20 mouse cellular contexts compared by ENCODE assay signal in genomic region chr2:41672131-41672530, GRCm38 (mm10).
A peak's percentile ranks its signal among the peaks of the same experiment; 100 is the strongest.
DNase-seq lines count a peak whose midpoint lies in the region; ATAC-seq lines count a peak whose summit lies in the region.
"Had no signal": no experiment of that assay in that cellular context is flagged by ENCODE, and none has a peak within 500 bp of the region (broad histone marks: within the 10 kb centered on the region; RNA-seq: fewer than 3 reads in every experiment).

No protein-coding gene starts in this region.

- DNase-seq in cerebellum, adult 18-20 months = peak; percentile 17 to 32
- DNase-seq in cerebellum, postnatal 4 days (ENCODE audit: low spot score in 2 of 2) = no peak
- no peak for DNase-seq in midbrain, embryonic 14.5 days
- peak; percentile 30 to 54 for DNase-seq in cerebellum, postnatal 14 days
- DNase-seq in frontal cortex, postnatal 25 days (ENCODE audit: low spot score in 2 of 2) = no peak
- DNase-seq in kidney, adult 9 months = no peak
- DNase-seq: adrenal gland, postnatal 14 days; gastrocnemius, postnatal 10 days; heart, adult 2 months; heart, postnatal 36 days; kidney, adult 11 months had no signal

- no peak overlapping the region for H3K27ac ChIP-seq in midbrain, embryonic 14.5 days (replicated peaks; ENCODE audit: low read depth, low read length)
- H3K27ac ChIP-seq in midbrain, embryonic 15.5 days = no peak overlapping the region
- H3K27ac ChIP-seq: embryonic facial prominence, embryonic 13.5 days; heart, adult 2 months; hindbrain, embryonic 13.5 days; hindbrain, postnatal 0 days had no signal

- no peaks in the 10 kb centered on the region for H3K36me3 ChIP-seq in midbrain, embryonic 14.5 days (ENCODE audit: control insufficient read depth, insufficient read depth, low read length)
- H3K36me3 ChIP-seq in midbrain, embryonic 15.5 days (replicated peaks) = no peaks in the 10 kb centered on the region
- H3K36me3 ChIP-seq: embryonic facial prominence, embryonic 13.5 days; heart, embryonic 12.5 days; hindbrain, embryonic 13.5 days had no signal

- no peak overlapping the region for H3K9ac ChIP-seq in midbrain, embryonic 14.5 days (replicated peaks; ENCODE audit: low read length)
- H3K9ac ChIP-seq in midbrain, embryonic 15.5 days = no peak overlapping the region
- H3K9ac ChIP-seq: embryonic facial prominence, embryonic 13.5 days; heart, embryonic 12.5 days; hindbrain, embryonic 13.5 days had no signal

- WGBS in midbrain, embryonic 14.5 days = 78% methylated on average over 4 of the region's 4 CpGs
- WGBS in midbrain, embryonic 15.5 days = 79% methylated on average over 4 of the region's 4 CpGs

- H3K4me1 ChIP-seq in midbrain, embryonic 14.5 days (ENCODE audit: control insufficient read depth, insufficient read depth, low read length) = peaks cover 10% of the 10 kb centered on the region
- peaks cover 4% of the 10 kb centered on the region; the same call in 1 of the 2 replicates for H3K4me1 ChIP-seq in midbrain, embryonic 15.5 days
- H3K4me1 ChIP-seq: embryonic facial prominence, embryonic 13.5 days; heart, embryonic 12.5 days had no signal

- H3K4me3 ChIP-seq in midbrain, embryonic 14.5 days (replicated peaks; ENCODE audit: low read depth, low read length) = no peak overlapping the region
- H3K4me3 ChIP-seq in midbrain, embryonic 15.5 days = no peak overlapping the region
- H3K4me3 ChIP-seq: embryonic facial prominence, embryonic 13.5 days; heart, adult 2 months; heart, embryonic 12.5 days; hindbrain, embryonic 13.5 days had no signal

- H3K9me3 ChIP-seq in midbrain, embryonic 14.5 days (ENCODE audit: control insufficient read depth, low read length) = no peaks in the 10 kb centered on the region
- H3K9me3 ChIP-seq in midbrain, embryonic 15.5 days = no peaks in the 10 kb centered on the region
- H3K9me3 ChIP-seq: embryonic facial prominence, embryonic 13.5 days; heart, embryonic 12.5 days; hindbrain, embryonic 13.5 days had no signal

- ATAC-seq in midbrain, embryonic 14.5 days (ENCODE audit: low FRiP score, low TSS enrichment) = 0 out of 2 replicates have a peak, but pooled peaks have one; percentile 18
- ATAC-seq in midbrain, embryonic 15.5 days (replicated peaks) = no peak
- ATAC-seq: activated CD4-positive, CD25-positive, alpha-beta regulatory T cell, adult 4 months; forebrain, embryonic 14.5 days; hindbrain, postnatal 0 days; Patski had no signal

- no peaks in the 10 kb centered on the region for H3K27me3 ChIP-seq in midbrain, embryonic 14.5 days (ENCODE audit: control insufficient read depth, insufficient read depth, low read length)
- H3K27me3 ChIP-seq in midbrain, embryonic 15.5 days (replicated peaks) = no peaks in the 10 kb centered on the region
- H3K27me3 ChIP-seq: CH12.LX; embryonic facial prominence, embryonic 13.5 days; heart, embryonic 12.5 days; hindbrain, embryonic 13.5 days; Patski had no signal

- no peak overlapping the region for H3K4me2 ChIP-seq in midbrain, embryonic 14.5 days (ENCODE audit: low read length)
- no peak overlapping the region for H3K4me2 ChIP-seq in midbrain, embryonic 15.5 days
- H3K4me2 ChIP-seq: embryonic facial prominence, embryonic 13.5 days; heart, embryonic 12.5 days; hindbrain, embryonic 13.5 days had no signal

Comparison
In these comparisons a context has a peak if more than half of its experiments do, and no peak if none do; other contexts are left out.
1. DNase-seq: peak in cerebellum, adult 18-20 months (2 of 2) and cerebellum, postnatal 14 days (2 of 2); none in cerebellum, postnatal 4 days (0 of 2), midbrain, embryonic 14.5 days (single experiment), frontal cortex, postnatal 25 days (0 of 2) and kidney, adult 9 months (single experiment).